Mouse (Mus musculus) stomach, postnatal 0 days (tissue): ENCODE results near the gene Spryd3.

ENCODE experiments used
- CTCF ChIP-seq: IDR thresholded peaks from 2 replicates; pipeline ENCODE4 v1.5.1; 2016; ENCODE audit warnings: antibody characterized with exemption, low read depth, mild to moderate bottlenecking, moderate library complexity
- EP300 ChIP-seq: optimal IDR thresholded peaks from 2 replicates; pipeline ENCODE3; 2016; ENCODE audit warnings: antibody characterized with exemption

DNA sequence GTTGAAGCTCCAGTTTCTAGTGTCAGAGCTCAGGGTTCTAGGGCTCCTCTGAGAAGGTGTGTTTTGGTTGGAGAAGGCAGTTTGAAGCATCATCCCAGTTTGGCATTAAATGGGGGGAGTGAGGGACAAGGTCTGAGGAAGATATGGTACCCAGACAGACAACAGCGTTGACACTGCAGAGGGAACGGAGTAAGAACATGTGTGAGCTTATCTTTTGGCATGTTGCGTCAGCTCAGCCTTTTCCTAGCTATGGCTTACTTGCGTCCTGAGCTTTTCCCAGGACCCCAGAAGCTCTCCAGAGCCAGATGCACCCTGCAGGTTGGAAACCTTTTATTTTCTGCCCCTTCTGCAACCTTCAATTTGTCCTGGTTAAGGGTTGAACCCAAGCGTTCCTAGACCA is 10.1 kb upstream of the Spryd3 start:
- no peak for TF ChIP-seq CTCF
- no peak for TF ChIP-seq EP300
